Mouse (Mus musculus) kidney, postnatal 36 days (tissue): ENCODE data around the gene Hap1.
"Not testable (repeated sequence)": the region's sequence is repeated elsewhere in the genome, so short reads cannot be mapped to it uniquely, and the experiment has no call there.

Experiments used
- DNase-seq, 2 experiments: peaks; one replicate each; pipeline ENCODE4 v3.0.0; 2021 to 2022; ENCODE audit warnings: mixed read lengths in 2 of 2

The Hap1 gene

DNA sequence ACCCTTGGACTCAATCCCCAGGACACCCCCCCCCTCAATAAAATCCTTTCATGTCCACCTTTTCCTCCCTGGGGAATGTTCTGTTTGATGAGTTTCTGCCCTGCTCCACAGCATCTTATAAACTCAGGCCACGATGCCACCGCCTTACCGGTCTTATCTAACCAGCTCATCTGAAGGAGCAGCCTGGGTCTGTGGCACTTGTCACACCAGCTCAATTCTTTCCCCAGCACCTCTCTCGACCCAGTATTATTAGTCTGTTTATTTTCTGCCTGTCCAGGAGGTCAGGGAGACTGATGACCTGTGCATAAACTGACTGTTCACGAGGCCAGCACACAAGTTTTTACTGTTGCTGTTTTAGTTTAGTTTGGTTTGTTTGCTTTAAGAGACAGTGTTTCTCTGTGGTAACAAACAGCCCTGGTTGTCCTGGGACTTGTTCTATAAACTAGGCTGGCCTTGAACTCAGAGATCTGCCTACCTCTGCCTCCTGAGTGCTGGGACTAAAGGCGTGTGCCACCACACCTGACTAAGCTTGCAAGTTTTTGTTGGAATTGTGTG is 38.0 kb downstream of the Hap1 start:
- DNase-seq = no peak

DNA sequence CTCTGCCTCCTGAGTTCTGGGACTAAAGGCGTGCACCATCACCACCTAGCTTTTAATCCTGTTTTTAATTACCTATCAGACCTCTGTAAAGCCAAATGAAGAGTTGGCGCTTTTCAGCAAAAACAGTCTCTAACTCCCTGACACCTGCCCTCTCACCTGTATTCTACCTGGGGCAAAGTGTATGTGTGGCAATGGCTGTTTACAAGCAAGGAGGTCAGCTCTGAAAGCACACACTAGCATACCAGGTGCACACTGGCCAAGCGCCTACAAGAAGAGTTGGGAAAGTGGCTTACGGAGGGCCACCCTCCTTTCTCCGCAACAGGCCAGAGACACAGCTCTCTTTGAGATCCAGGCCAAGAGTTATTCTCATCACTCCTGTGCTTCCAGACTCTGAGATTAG is 40.5 kb downstream of the Hap1 start:
- no peak for DNase-seq

DNA sequence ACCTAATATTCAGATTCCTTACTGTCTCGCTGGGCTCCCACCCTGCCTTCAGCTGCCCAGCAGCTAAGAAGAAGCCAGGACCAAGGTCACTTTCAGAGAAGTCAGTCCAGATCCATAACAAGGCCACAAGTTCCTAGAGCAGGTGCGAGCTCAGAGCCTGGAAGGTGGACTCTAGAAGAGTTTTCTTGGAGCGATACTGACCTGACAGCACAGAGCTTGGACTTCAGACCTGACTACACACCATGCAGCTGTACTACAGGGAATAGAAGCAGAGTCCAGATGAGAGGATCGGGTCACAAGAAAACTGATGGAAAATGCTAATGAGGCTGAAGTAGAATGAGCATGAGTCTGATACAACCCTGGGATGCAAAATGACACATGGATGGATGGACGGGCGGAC is 42.5 kb downstream of the Hap1 start:
- peak; percentile 45 to 63 for DNase-seq

DNA sequence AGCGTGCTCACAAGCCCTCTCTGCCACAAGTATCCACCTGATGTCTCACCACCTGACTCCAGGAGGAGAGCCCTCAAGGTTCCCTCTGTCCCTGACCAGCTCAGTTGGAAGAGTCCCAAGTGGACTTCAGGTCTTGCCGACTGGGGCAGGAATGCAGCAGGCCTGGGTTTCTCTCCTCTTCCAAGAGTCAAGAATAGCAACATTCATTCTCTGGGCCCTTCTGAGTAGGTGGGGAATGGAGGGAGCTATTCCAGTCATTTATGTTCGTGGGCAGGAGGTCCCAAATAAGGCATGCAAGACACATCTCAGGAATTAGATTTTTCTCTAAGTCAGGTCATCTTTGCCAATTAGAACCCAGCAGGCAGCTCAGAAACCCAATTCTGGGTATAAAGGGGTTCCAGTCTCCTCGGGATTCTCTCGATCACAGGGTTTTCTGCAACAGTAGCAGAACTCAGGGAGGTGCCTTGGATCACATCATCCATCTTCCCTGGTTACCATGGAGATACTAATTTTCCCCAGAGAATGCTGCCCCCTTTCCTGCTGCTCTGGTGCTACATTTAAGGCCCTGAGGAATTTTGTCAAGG is 43.7 kb downstream of the Hap1 start:
- DNase-seq = peak; percentile 80 to 88

DNA sequence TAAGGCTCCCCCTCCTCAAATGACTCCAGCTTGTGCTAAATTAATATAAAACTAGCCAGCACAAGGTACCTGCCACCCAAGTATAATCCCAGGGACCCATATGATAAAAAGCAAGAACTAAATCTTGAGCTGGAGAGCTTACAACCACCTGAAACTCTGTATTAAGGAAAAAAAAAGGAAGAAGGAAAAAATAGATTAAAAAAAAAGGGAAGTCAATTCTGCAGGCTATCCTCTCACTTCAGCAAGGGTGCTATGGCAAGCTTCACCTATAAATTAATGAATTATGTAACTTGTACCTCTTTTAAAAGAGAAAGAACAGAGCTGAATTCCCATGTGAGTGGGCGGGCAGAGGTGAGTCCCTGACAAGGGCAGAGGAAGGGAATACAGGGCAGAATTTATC is 44.3 kb downstream of the Hap1 start:
- no peak for DNase-seq

DNA sequence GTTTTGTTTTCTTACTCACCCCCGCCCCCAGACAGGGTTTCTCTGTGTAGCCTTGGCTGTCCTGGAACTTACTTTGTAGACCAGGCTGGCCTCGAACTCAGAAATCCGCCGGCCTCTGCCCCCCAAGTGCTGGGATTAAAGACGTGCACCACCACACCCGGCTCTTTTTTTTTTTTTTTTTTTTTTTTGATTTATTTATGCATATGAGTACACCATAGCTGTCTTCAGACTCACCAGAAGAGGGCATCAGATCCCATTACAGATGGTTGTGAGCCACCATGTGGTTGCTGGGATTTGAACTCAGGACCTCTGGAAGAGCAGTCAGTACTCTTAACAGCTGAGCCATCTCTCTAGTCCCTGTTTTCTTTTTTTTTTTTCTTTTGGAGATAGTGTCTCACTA is 47.3 kb downstream of the Hap1 start:
- not testable (repeated sequence) for DNase-seq

DNA sequence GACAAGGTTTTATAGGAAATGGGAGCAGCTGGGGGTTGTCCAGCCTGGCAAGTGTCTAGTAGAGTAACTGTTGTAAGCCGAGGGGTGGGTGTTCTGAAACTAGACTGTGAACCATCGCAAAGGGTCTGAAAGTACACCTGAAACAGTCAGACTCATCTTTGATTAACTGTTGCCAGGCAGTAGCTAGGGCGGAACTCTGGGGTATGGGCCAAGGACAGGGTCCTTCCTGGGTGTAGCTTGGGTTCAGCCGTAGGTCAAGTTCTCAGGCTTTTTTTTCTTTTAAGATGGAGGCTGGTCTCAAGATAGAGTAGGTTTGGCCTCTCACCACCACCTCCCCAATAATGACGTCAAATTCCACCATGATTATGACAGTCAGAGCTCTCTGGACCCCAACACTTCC is 48.0 kb downstream of the Hap1 start:
- no peak for DNase-seq

DNA sequence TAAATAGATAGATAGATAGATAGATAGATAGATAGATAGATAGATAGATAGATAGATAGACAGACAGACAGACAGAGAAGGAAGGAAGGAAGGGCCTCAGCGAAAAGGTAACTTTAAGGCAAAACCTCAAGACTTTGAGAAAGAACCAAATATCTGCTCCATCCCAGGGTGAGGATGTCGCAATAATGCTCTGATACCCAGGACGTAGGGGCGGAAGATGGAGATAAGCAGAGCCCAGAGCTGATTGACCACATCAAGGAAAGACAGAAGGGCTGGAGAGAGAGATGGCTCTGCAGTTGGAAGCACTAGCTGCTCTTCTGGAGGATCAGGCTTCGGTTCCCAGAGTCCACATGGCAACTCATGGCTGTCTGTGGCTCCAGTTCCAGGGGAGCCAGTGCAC is 54.6 kb downstream of the Hap1 start:
- no peak for DNase-seq

DNA sequence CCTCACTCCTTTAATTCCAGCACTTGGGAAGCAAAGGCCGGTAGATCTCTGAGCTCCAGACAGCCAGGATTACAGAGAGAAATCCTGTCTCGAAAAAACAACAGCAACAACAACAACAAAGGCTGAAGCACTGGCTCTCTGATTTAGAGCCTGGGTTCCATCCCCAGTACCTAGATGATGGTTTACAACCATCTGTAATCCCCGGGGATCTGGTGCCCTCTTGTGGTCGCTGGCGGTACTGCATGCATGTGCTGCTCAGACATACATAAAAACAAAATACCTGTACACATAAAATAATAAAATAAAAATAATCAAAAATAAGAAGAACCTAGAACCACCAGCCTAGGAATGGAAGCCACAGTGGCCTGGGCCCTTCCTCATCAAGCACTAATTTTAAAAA is 55.6 kb downstream of the Hap1 start:
- peak; percentile 41 to 83 for DNase-seq

DNA sequence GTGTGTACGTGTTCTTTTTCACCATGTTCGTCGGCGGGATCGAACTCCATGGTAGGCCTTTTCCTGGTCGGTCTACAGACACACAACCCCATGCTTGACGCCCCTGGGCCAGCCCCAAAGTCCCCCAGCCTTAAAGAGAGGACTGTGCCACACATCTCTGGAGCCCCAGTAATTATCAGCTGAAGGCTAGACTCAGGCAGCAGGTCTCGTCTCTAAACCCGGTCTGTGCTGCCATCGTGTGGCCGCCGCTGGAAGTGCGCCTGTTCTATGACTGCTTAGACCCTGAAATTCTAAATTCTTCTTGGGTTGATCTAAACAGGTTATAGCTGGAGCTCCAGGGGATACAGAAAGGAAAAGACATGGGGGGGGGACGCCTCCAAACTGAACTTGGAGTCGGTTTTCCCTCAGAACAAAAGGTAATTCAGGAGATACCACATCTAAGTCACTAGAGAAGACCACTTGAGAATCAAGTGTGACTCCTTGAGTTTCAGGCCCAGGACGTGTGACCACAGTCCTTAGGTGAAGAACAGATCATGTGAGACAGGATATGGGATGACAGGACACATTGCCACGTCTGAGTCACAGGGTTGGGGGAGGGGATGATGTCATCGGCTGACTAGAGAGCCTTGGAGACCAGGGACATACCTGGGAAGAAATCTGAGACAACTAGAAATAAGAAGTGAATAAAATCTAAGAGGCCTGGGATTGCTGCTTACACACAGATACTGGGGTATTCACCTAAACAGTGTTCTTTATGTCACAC is 57.5 kb downstream of the Hap1 start:
- DNase-seq = peak; percentile 78 to 93

DNA sequence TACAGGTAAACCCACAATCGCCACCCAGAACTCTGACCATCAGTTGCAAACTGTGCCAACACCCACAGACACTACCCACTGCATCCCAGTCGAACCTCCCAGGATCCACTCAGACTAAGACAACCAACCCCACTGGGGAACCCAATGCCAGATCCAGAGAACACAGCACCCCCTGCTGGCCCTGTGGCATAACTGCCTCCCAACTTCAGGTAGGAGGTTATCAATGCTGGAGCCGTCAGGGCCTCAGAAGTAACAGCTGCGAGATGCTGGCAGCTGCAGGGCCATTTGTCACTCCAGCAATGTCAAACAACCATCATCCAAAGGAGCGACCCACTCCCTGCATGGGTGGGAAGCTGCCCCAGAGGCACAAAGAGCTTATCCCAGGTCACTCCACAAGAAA is 58.1 kb downstream of the Hap1 start:
- peak in 1 of 2 experiments; percentile 48 for DNase-seq
